Mouse (Mus musculus): ENCODE data around the gene Tjp2.
"Not testable (repeated sequence)": the region's sequence is repeated elsewhere in the genome, so short reads cannot be mapped to it uniquely, and the experiment has no call there.

Gene Tjp2

DNA sequence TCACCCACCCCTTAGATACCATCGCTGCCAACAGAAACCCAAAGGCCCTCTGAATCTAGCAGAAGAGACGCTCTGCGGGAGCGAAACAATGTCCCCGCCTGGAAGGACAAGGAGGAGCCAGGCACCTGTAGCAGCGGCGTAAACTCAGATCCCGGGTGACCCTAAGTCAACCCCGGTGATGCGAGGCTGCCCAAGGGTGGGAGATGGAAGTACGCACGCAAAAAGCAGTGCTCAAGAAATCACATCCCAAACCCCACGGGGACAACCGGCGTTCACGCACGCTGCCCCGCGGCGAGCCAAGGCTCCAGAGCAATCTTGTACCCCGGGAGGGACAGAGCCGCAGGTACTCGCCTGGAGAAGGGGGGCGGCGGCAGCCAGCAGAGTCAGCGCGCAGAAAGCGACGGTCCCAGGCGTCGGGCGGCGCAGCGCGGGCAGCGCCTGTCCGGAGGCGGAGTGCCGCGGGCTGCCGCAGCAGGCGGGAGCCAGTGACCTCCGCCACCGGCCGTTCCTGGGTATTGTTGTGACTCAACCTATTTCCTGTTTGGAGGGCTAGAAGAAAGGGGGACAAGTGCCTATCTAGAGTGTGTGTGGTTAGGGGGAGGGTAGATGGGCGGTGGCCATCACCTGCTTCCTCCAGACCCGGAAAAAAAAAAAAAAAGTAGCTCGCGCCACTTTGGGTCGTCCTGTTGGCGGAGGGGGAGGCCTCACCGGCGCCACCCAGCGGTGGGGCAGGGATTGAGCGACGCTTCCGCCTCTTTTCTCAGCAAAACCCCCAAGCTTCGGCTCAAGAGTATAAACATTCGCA lies at the start of gene Tjp2:
Gene Tjp2 (minus strand): TSS at position 531 of the 805 bp plus-strand sequence.
- peak; percentile 51 for DNase-seq (ENCODE audit: low read depth, low spot score)

DNA sequence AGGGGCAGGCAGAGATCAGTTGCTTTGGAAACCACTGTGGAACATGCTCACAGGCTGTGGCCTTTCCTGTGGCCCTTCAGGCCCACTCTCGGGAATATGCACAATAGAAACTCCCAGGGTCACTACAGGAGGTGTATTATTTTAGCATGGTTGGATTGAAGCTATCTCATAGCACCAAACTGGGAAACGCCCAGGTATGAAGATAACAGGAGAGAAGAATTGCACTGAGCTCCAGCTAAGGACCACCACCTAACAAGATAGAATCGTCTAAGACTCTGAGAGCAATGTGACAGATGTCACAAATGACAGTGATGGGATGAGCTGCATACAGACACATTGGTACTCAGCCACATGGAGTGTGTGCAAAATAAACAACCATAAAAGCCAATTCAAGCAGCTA lies 49.5 kb upstream of the Tjp2 start:
- no peak for DNase-seq (ENCODE audit: low read depth, low spot score)

DNA sequence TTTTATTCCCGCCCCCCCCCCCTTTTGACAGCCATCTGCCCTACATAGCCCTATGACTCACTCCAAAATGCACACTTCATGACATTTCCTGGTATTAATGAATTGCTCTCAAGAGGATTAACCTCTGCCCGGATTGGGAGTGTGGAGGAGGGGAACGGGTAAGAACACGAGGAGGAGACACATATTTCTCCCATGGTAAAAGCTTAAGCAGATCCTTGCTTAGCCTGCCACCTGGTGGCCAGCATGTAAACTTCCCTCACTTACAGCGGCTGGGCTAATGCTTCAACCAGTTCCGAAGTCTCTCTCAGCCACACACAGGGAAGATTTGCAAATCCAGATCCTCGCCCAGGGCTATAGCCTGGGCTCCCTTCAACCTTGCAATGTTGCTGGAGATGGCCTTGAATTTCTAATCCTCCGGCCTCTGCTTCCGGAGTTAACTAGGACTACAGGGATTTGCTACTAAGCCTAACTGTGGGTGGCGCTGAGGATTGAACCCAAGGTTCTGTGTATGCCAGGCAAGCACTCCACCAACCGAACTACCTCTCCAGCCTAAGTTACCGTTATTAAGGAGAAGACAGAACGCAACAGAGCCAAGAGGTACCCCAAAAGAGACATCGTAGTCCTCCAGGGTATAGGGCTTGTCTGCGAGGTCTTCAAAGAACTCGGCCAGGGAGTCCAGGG lies 47.1 kb upstream of the Tjp2 start:
- DNase-seq (ENCODE audit: low read depth, low spot score) = peak; percentile 94

DNA sequence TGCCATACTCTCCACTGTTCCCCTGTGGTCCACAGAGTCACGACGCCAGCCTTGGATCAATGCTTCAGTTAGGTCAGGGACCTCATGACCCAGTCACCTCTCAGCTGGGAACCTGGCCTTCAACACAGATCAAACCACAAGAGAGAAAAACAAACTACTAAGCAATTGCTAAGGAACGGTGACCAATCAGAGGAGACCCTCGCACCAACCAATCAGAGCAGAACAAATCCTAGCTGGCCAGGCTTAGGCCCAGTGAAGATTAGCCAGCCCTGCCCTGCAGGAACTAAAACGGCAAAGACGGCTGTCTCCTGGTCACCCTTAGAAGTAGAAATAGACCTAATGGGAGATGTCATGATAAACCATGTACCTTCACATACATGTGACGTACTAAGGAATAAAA lies 46.5 kb upstream of the Tjp2 start:
- no peak for DNase-seq (ENCODE audit: low read depth, low spot score)

DNA sequence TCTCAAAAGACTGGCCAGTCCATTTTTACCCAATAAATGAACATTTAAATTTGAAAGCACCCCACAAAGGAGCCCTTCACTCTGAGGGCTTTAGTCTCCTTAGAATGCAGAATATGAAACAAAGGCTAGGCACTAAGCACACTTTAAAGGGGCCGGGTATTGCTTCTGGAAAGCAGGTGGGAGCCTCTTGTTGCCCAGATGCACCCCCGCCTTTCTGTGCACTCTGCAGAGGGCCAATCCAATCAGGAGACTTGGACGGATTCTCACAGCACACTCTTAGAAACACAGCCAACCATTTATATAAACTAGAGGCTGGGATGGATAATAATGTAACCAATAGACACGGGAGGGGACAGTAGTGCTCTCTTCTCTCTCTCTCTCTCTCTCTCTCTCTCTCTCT lies 43.7 kb upstream of the Tjp2 start:
- DNase-seq (ENCODE audit: low read depth, low spot score) = no peak

DNA sequence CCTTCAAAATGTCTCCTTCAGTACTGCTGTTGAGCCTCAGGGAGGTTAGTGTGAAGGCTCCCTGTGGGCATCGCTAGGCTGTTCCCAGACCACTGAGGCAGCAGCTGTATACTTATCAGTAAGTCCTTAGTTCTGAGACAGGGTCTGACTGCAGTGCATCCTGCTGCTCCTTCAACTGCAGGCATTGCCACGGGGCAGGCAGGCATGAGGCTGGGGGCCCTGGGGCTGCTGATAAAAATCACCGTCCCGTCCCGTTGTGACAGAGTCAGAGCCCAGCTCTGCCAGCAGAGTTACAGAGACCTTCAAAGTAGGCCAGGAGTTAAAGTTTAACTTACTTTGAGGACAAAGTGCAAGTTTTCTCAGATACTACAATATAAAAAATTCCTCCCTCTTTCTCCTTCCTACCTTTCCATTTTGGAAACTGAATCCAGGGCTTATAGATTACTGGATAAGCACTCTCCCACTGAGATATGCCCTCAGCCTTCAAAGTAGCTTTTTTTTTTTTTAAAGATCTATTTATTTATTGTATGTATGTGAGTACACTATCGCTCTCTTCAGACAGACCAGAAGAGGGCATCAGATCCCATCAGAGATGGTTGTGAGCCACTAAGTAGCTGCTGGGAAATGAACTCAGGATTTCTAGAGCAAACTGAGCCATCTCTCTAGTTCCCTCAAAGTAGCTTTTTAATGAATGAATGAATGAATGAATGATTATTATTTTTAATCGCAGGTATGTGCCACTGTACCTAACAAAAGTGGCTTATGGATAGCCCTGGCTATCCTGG lies 41.4 kb upstream of the Tjp2 start:
- DNase-seq (ENCODE audit: low read depth, low spot score) = no peak

DNA sequence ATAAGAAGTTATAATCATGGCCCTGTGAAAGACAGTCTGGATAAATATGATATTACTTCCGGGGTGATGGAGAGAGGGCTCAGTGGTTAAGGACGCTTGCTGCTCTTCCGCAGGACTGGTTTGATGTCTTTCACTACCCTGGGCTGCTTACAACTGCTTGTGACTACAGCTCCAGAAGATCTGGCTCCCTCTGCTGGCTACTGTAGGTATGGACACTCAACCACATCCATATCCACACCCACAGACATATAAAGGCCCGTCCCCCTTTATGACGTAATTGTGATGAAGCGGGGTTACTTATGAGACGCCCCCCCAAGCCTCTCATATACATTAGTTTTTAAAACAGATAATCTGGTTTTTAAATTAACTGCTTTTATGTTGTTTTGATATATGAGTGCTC lies 40.2 kb upstream of the Tjp2 start:
- DNase-seq (ENCODE audit: low read depth, low spot score) = peak; percentile 89

DNA sequence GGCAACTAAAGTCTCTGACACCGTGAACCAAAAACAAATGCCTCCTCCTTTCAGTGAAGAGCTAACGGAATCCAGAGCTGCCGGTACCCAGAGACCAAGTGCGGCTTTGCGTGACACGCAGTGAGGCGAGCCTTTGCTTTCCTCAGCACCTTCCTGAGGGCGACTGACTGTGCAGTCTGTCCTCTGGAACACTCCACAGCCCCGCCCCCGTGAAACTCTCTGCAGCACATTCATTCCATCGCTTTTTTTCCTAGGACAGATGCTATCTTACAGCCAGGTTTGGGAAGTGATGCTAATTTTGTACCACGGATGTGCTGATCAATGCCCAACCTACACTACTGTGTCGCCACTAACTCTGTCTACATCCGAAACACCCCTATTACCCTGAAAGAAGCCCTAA lies 37.9 kb upstream of the Tjp2 start:
- DNase-seq (ENCODE audit: low read depth, low spot score) = no peak

DNA sequence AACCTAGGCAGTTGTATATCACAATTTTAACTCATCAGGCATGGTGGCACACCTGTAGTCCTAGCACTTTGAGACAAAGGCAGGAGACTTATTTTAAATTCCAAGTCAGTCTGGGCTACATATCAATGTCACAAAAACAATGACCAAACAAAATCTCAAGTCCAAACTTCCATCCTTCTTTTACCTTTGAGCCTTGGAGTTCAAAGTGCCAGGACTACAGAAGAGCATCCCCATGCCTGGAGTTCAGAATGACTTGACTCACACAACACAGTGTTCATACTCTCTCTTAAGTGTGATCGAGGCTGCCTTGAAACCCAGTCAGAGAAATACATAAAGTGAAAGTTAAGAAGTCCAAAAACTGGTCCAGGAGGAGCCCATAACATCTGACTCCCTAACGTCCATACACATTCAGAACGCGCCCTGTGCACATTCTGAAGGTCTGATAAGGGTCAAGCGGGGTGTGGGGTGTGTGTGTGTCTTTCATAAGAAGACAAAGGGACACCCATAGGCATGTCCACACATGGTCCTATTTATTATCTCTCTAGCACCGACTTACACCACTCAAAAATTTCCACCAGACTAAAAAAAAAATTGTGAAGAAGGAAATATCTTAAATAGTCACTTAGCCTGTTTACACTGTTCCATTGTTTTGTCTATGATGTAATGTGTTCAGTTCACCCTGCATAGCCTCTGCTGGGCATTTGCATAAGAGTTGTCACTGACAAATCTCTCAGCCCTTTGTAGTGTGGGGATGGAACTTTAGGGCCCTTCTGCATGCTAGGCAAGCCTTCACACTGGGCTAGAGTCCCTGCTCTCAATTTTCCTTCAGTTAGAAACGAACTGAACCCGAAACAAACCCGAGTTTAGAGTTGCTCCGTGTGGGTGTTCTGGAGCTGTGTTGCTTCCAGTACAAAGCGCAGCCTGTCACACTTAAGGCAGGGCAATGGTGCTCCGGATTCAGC lies 34.8 kb upstream of the Tjp2 start:
- DNase-seq (ENCODE audit: low read depth, low spot score) = no peak

DNA sequence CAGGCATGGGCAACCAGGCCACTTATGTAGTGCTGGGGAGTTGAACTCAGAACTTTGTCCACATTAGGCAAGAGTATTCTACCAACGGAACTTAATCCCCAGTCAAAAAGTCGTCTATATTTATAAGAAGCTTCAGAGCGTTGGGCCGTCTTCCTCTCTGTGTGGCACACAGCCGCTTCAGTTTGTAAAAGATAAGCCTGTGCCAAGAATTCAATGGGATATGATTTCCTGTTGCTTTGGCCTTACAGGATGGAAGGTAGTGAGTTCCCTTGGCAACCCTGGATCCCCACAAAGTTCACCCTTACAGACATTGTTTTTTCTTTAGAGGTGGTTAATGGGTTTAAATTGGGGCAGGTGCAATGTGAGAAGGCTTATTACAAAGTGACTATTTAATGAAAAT lies 33.5 kb upstream of the Tjp2 start:
- no peak for DNase-seq (ENCODE audit: low read depth, low spot score)

DNA sequence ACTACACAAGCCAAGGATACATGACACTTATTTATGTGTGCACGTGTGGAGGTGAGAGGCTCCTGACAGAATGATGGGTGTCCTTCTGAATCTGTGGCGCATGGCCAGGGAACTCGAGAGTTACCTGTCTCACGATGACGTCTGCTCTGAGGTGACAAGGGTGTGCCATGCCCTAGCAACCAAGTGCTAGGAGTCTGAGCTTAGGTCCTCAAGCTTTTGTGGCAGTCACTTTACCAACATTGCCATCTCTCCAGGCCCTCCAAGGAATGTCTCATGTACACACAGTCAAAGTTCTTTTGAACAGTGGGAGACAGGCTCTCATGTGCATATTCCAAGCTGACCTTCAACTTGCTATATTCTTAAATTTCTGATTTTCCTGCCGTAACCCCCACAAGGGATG lies 33.1 kb upstream of the Tjp2 start:
- no peak for DNase-seq (ENCODE audit: low read depth, low spot score)

DNA sequence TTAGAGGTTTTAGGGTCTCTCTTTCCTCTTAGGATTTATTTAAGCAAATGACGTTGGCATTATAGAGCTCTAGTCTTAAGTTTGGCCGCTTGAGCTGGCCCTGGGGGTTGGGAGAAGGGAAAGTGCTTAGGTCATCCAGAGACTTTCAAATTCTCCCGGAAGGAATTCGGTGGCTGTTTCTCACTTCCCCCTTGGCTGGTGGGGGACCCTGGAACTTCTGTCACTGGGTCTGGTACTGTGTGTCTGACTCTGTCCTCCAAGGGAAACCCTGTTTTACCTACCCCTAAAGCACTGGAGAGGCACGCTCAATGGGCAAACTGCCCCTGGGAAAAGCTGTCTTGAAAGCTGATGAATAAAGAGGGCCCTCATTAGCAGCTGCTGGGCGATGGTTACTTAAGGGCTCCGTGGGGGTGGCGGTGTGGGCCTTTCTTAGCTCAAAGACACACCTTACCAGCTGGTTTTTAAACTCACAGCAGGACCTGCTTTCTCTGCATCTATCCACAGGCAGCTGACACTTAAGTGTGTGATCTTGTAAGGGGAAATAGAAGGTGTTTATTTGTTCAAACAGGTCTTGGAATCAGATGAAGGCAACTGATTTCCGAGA lies 28.9 kb upstream of the Tjp2 start:
- DNase-seq (ENCODE audit: low read depth, low spot score) = no peak

DNA sequence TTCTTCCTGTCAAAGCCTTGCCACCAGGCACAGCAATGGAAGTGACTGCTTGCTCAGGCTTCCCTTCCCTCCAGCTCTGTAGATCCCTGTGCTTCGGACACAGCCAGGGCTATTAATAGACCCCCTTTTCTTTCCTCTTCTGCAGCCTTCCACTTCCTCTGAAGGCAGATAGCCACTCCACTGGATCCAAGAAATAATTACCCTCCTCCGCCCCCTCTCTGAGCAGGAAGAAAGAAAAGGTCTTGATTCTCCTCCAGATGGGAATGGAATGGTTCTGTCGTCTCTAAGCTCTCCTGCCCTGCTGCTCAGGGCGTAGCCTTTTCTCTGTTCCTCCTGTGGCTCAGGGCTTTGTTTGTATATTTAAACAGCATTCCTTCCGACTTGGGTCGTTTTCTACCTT lies 27.0 kb upstream of the Tjp2 start:
- peak; percentile 20 for DNase-seq (ENCODE audit: low read depth, low spot score)

DNA sequence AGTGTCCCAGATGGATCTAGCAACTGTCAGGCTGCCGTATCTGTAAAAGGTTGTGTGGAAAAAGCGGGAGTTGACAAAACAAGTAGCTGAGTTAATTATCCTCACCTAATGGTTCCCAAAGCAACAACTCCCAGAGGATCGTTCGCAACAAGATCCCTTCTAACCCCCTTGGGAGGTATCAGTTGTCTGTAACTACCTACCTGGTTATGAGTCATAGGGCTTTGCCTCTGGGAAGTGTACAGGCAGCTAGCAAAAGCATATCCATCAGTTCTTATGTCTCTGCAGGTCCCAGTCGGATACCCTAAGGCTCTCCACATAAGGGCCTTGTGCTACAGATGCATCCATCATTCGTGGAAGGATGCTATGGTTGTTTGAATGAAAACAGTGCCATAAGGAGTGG lies 18.5 kb upstream of the Tjp2 start:
- no peak for DNase-seq (ENCODE audit: low read depth, low spot score)

DNA sequence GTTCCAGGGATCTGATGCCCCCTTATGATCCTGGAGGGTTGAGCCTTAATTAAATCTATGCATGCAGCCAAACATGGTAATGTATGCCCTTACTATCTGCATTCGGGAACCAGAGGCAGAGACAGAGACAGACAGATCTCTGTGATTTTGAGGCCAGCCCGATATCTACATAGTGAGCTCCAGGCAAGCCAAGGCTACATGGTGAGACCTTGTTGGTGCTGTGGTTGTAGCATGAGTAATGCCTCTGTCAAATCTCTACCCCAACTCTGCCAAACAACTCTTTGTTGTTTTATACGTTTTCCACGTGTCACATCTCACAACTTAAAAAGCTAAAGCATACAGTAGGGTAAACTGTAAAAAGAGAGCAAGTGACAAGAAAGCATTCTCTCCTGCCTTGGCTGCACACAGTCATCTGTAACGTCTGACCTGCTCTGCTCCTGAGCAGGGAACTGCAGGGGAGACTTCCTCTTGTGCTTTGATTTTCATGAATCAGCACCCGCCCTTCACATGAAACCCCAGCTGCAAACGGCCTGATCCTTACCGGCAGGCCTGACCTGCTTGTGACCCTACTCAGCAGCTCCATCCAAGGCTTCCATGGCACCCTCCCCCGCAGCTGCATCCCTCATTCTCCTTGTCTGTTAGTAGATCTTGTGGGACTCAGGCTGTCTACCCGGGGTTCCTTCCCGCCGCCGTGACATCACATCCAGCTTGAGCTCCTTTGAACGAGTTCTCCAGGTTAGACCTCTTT lies 17.1 kb upstream of the Tjp2 start:
- peak; percentile 71 for DNase-seq (ENCODE audit: low read depth, low spot score)

DNA sequence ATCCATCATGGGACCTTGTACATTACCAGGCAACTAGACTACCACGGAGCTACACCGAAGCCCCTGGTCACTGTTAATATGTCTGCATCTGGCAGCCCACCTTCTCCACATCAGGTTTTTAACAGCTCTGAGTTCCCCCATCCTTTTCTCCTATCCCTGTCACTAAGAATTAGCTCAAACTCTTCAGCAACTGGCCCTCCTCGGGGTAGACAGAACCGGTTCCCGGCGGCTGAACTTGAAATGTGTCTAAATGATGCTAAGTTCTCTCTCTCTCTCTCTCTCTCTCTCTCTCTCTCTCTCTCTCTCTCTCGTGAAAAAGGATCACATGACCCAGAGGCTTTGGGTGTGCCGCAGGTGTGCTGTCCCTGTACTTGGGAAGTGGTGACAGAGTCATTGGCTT lies 16.4 kb upstream of the Tjp2 start:
- DNase-seq (ENCODE audit: low read depth, low spot score) = no peak

DNA sequence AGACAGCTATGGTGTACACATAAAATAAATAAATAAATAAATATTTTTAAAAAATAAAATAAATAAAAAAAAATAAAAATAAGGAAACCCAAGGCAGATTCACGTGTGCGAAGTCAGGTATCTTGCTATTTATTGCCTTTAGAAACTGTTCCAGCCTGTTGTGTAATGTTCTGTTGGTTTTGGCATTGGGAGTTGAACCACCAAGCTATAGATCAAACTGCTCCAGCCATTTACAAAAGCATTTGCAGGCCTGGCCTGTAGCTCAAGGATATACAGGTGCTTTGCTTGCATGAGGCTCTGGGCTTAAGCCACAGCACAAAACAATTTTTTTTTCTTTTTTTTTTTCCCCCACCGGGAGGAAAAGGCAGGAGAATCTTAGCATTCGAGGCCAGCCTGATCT lies 13.2 kb upstream of the Tjp2 start:
- DNase-seq (ENCODE audit: low read depth, low spot score) = no peak

DNA sequence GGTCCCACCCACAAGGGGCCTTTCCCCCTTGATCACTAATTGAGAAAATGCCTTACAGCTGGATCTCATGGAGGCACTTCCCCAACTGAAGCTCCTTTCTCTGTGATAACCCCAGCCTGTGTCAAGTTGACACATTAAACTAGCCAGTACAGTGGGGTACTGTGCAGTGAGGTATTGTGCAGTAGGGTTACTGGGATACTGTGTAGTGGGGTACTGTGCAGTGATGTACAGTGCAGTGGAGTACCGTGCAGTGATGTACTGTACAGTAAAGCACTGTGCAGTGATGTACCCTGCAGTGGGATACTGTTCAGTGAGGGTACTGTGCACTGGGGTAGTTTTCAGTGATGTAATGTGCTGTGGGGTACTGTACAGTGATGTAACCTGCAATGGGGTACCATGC lies 7.5 kb upstream of the Tjp2 start:
- not testable (repeated sequence) for DNase-seq (ENCODE audit: low read depth, low spot score)

DNA sequence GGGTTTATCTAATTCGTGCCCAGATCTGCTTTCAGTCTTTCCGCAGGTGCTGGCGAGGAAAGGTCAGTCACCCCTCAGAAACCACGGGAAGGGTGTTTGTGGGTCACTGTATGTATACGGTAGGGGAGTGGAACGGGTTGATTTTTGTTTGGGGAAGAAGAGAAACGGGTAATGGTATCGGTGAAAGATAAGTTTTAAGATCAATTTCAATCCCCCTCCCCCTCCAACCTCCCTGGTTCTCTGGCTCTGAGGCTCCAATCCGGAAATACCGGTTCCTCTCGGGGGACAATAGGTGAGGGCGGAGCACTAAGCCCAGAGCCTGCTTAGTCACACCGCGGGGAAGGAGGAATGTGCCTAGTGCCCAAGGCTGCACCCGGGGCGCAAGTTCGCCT lies 471 bp upstream of the Tjp2 start:
- peak; percentile 63 for DNase-seq (ENCODE audit: low read depth, low spot score)

DNA sequence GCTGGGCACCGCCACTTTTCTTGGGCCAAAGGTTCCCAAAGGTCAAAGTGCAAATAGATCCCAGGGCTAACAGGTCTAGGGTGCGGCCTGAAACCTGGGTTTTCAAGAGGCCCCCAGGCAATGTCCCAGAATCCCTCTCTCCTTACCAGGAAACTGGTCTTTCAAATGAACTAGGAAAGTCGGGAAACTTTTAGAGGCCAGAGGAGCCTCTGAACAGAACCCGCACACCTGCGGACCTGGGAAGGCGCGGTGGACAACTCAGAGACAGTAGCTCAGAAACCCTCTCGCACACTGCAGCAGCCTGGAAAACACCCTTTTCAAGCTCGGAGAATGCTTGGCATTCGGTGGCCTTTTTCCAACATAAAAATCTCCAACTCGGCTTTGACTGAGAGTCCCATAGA lies 979 bp downstream of the Tjp2 start:
- DNase-seq (ENCODE audit: low read depth, low spot score) = no peak

Measured in mesoderm, embryonic 11.5 days (tissue).